Mouse (Mus musculus): ENCODE results near the gene Lipn. TPM values are rescaled to one million over a fixed set of nuclear protein-coding genes. Genes with fewer than 3 reads are reported as not detected.

The Lipn gene
- total RNA-seq, 2 experiments from 2014 or later = not detected

Small RNAs within 50 kb of the gene (microRNA-seq; reads per million reads assigned to microRNA genes)
- gene Gm23334 = 0 reads per million in 2 experiments

Other genes starting within 250 kb of the Lipn start
- gene Lipf, start 106.2 kb upstream of the Lipn start, total RNA-seq (2021) = not detected
- not detected for gene Lipk, start 59.1 kb upstream of the Lipn start, total RNA-seq (2021)
- not detected for gene Lipm, start 33.6 kb downstream of the Lipn start, total RNA-seq (2021)
- gene Ankrd22, start 98.7 kb downstream of the Lipn start, total RNA-seq (2021) = not detected
- 1 to 10 TPM; 4.6 to 4.9 TPM for gene Stambpl1, start 124.9 kb downstream of the Lipn start, total RNA-seq (2021)
- gene Acta2, start 188.2 kb downstream of the Lipn start, total RNA-seq (2021) = 100 to 1,000 TPM; 391 to 443 TPM
- 10 to 100 TPM; 14.5 to 16.7 TPM for gene Fas, start 223.3 kb downstream of the Lipn start, total RNA-seq (2021)